Mouse (Mus musculus): ENCODE measurements around the gene Best3. TPM values are rescaled to one million over a fixed set of nuclear protein-coding genes. Genes with fewer than 3 reads are reported as not detected.
"Not testable (repeated sequence)": the region's sequence is repeated elsewhere in the genome, so short reads cannot be mapped to it uniquely, and the experiment has no call there.

Best3 gene
- polyA plus RNA-seq, 1 experiment = 0.16 TPM

- Histone ChIP-seq H3K4me1 (ENCODE audit: control insufficient read depth, insufficient read depth, low read length) (peaks cover 6% of the 10 kb centered on the region; the same call in 1 of the 2 replicates), H3K27me3 (ENCODE audit: control insufficient read depth, insufficient read depth, low read length) (no peaks in the 10 kb centered on the region), H3K27ac (ENCODE audit: insufficient read depth, low read length) (no peak overlapping the region), H3K4me3 (replicated peaks; ENCODE audit: insufficient read depth, low read depth, low read length) (no peak overlapping the region)
- no peak for DNase-seq
- TF ChIP-seq CTCF (IDR thresholded peaks at IDR 0.05; ENCODE audit: borderline replicate concordance, insufficient read depth, low read depth, low read length) (no peak), POLR2A (IDR thresholded peaks at IDR 0.05; ENCODE audit: borderline replicate concordance, insufficient read depth, low read length) (no peak)
- 89% methylated on average over 14 of the region's 14 CpGs for WGBS
Observed at GRCm38 (mm10) chr10:117042295-117042694, 56.2 kb downstream of the Best3 start.

- not testable (repeated sequence) for H3K4me1 ChIP-seq (ENCODE audit: control insufficient read depth, insufficient read depth, low read length); H3K27ac ChIP-seq (ENCODE audit: insufficient read depth, low read length); H3K27me3 ChIP-seq (ENCODE audit: control insufficient read depth, insufficient read depth, low read length); H3K4me3 ChIP-seq (replicated peaks; ENCODE audit: insufficient read depth, low read depth, low read length); DNase-seq
- WGBS = 48% methylated on average over 16 of the region's 16 CpGs
Observed at GRCm38 (mm10) chr10:117043497-117044166, 57.5 kb downstream of the Best3 start.

GRCm38 (mm10) chr10:117045175-117046056, 59.3 kb downstream of the Best3 start, which contains the start of gene Lrrc10:
Lrrc10 (plus strand) TSS chr10:117045341.
- H3K4me3 ChIP-seq (replicated peaks; ENCODE audit: insufficient read depth, low read depth, low read length) = peak within 1 kb of the TSS; percentile 54
- 29% methylated on average over 40 of the region's 40 CpGs for WGBS
- peak; percentile 10; the same call in 1 of the 2 replicates for TF ChIP-seq POLR2A (IDR thresholded peaks at IDR 0.05; ENCODE audit: borderline replicate concordance, insufficient read depth, low read length)
- no peak for TF ChIP-seq CTCF (IDR thresholded peaks at IDR 0.05; ENCODE audit: borderline replicate concordance, insufficient read depth, low read depth, low read length)
- H3K27ac ChIP-seq (ENCODE audit: insufficient read depth, low read length) = no peak within 1 kb of the TSS
- H3K4me1 ChIP-seq (ENCODE audit: control insufficient read depth, insufficient read depth, low read length) = peaks cover 6% of the 10 kb centered on the region; the same call in 1 of the 2 replicates
- DNase-seq = peak; percentile 59 to 61
- no peaks in the 10 kb centered on the region for H3K27me3 ChIP-seq (ENCODE audit: control insufficient read depth, insufficient read depth, low read length)

GRCm38 (mm10) chr10:117049253-117049652, 63.1 kb downstream of the Best3 start:
- Histone ChIP-seq H3K4me1 (ENCODE audit: control insufficient read depth, insufficient read depth, low read length) (peaks cover 6% of the 10 kb centered on the region; the same call in 1 of the 2 replicates), H3K4me3 (replicated peaks; ENCODE audit: insufficient read depth, low read depth, low read length) (no peak overlapping the region), H3K27ac (ENCODE audit: insufficient read depth, low read length) (no peak overlapping the region), H3K27me3 (ENCODE audit: control insufficient read depth, insufficient read depth, low read length) (no peaks in the 10 kb centered on the region)
- no peak for DNase-seq
- WGBS = 82% methylated on average over 4 of the region's 4 CpGs
- TF ChIP-seq CTCF (IDR thresholded peaks at IDR 0.05; ENCODE audit: borderline replicate concordance, insufficient read depth, low read depth, low read length) (no peak), POLR2A (IDR thresholded peaks at IDR 0.05; ENCODE audit: borderline replicate concordance, insufficient read depth, low read length) (no peak)

- H3K27ac ChIP-seq (ENCODE audit: insufficient read depth, low read length) = no peak overlapping the region
- DNase-seq = no peak
- H3K4me3 ChIP-seq (replicated peaks; ENCODE audit: insufficient read depth, low read depth, low read length) = no peak overlapping the region
- peaks cover 6% of the 10 kb centered on the region; the same call in 1 of the 2 replicates for H3K4me1 ChIP-seq (ENCODE audit: control insufficient read depth, insufficient read depth, low read length)
- 69% methylated on average over 4 of the region's 4 CpGs for WGBS
- no peaks in the 10 kb centered on the region for H3K27me3 ChIP-seq (ENCODE audit: control insufficient read depth, insufficient read depth, low read length)
- TF ChIP-seq CTCF (IDR thresholded peaks at IDR 0.05; ENCODE audit: borderline replicate concordance, insufficient read depth, low read depth, low read length) (no peak), POLR2A (IDR thresholded peaks at IDR 0.05; ENCODE audit: borderline replicate concordance, insufficient read depth, low read length) (no peak)
Observed at GRCm38 (mm10) chr10:117049961-117050597, 64.0 kb downstream of the Best3 start.

GRCm38 (mm10) chr10:117055668-117056067, 69.6 kb downstream of the Best3 start:
- no peak overlapping the region for H3K27ac ChIP-seq (ENCODE audit: insufficient read depth, low read length)
- TF ChIP-seq CTCF (IDR thresholded peaks at IDR 0.05; ENCODE audit: borderline replicate concordance, insufficient read depth, low read depth, low read length) (no peak), POLR2A (IDR thresholded peaks at IDR 0.05; ENCODE audit: borderline replicate concordance, insufficient read depth, low read length) (no peak)
- WGBS = 91% methylated on average over 4 of the region's 4 CpGs
- H3K27me3 ChIP-seq (ENCODE audit: control insufficient read depth, insufficient read depth, low read length) = no peaks in the 10 kb centered on the region
- no peak for DNase-seq
- H3K4me1 ChIP-seq (ENCODE audit: control insufficient read depth, insufficient read depth, low read length) = peaks cover 3% of the 10 kb centered on the region; the same call in 1 of the 2 replicates
- no peak overlapping the region for H3K4me3 ChIP-seq (replicated peaks; ENCODE audit: insufficient read depth, low read depth, low read length)

- Histone ChIP-seq H3K4me1 (ENCODE audit: control insufficient read depth, insufficient read depth, low read length) (peaks cover 3% of the 10 kb centered on the region; the same call in 1 of the 2 replicates), H3K27me3 (ENCODE audit: control insufficient read depth, insufficient read depth, low read length) (no peaks in the 10 kb centered on the region), H3K4me3 (replicated peaks; ENCODE audit: insufficient read depth, low read depth, low read length) (peak overlapping the region; percentile 66), H3K27ac (ENCODE audit: insufficient read depth, low read length) (no peak overlapping the region)
- TF ChIP-seq CTCF (IDR thresholded peaks at IDR 0.05; ENCODE audit: borderline replicate concordance, insufficient read depth, low read depth, low read length) = no peak
- no peak for TF ChIP-seq POLR2A (IDR thresholded peaks at IDR 0.05; ENCODE audit: borderline replicate concordance, insufficient read depth, low read length)
- WGBS = 2% methylated on average over 15 of the region's 15 CpGs
- no peak for DNase-seq
Observed at GRCm38 (mm10) chr10:117062894-117063253, 76.8 kb downstream of the Best3 start.

All from cerebellum, adult 2 months (tissue).